In genomic region chr5:148443734-148444133, GRCm38 (mm10) we compare ENCODE assay signal across 8 mouse cellular contexts. TPM values are rescaled to one million over a fixed set of nuclear protein-coding genes. Genes with fewer than 3 reads are reported as not detected.
DNase-seq lines count a peak whose midpoint lies in the region; ATAC-seq and TF ChIP-seq lines count a peak whose summit lies in the region.

No protein-coding gene starts in this region.

- H3K27ac ChIP-seq in stomach, postnatal 0 days (replicated peaks) = 0 out of 2 replicates have a peak overlapping the region, but pooled peaks have one; percentile 13
- H3K27ac ChIP-seq in neural tube, embryonic 15.5 days (replicated peaks) = no peak overlapping the region

- ATAC-seq in stomach, postnatal 0 days (ENCODE audit: low FRiP score, low TSS enrichment) = peak; percentile 77
- ATAC-seq in neural tube, embryonic 15.5 days (ENCODE audit: low FRiP score) = no peak

- TF ChIP-seq CTCF in brain, embryonic 14.5 days (IDR thresholded peaks at IDR 0.05; ENCODE audit: borderline replicate concordance, extremely low read depth, insufficient read depth, insufficient read length) = no peak
- no peak for TF ChIP-seq CTCF in stomach, postnatal 0 days (IDR thresholded peaks at IDR 0.05; ENCODE audit: low read depth)

- no peak for TF ChIP-seq POLR2A in brain, embryonic 14.5 days (IDR thresholded peaks at IDR 0.05; ENCODE audit: borderline replicate concordance, extremely low read depth, insufficient read depth, insufficient read length, poor library complexity, severe bottlenecking)

- H3K9me3 ChIP-seq in stomach, postnatal 0 days (ENCODE audit: control insufficient read depth, low read length) = no peaks in the 10 kb centered on the region
- H3K9me3 ChIP-seq in neural tube, embryonic 15.5 days (replicated peaks) = no peaks in the 10 kb centered on the region

- H3K36me3 ChIP-seq in stomach, postnatal 0 days (ENCODE audit: control insufficient read depth, insufficient read depth, low read length) = no peaks in the 10 kb centered on the region; the same call in 1 of the 2 replicates
- no peaks in the 10 kb centered on the region for H3K36me3 ChIP-seq in neural tube, embryonic 15.5 days

- WGBS in stomach, postnatal 0 days = 51% methylated on average over 5 of the region's 5 CpGs
- 77% methylated on average over 5 of the region's 5 CpGs for whole genome bisulfite sequencing in neural tube, embryonic 15.5 days

- no peaks in the 10 kb centered on the region for H3K4me1 ChIP-seq in stomach, postnatal 0 days (replicated peaks; ENCODE audit: control insufficient read depth, insufficient read depth)
- 0 out of 2 replicates have a peak, but pooled peaks cover 4% of the 10 kb centered on the region for H3K4me1 ChIP-seq in neural tube, embryonic 15.5 days

- TF ChIP-seq EP300 in stomach, postnatal 0 days (optimal IDR thresholded peaks at IDR 0.05) = no peak

- no peak overlapping the region for H3K4me3 ChIP-seq in stomach, postnatal 0 days (ENCODE audit: low read depth, low read length)
- no peak overlapping the region for H3K4me3 ChIP-seq in neural tube, embryonic 15.5 days (replicated peaks)

- peak; percentile 98 for DNase-seq in NIH3T3 (ENCODE audit: low read depth)
- peak; percentile 47 for DNase-seq in brain, embryonic 14.5 days (ENCODE audit: low read depth)
- DNase-seq in heart, adult 11 months = peak; percentile 95
- peak; percentile 36 for DNase-seq in kidney, postnatal 10 days
- peak; percentile 42 for DNase-seq in stomach, postnatal 0 days (ENCODE audit: low spot score)
- no peak for DNase-seq in frontal cortex, adult 2 months (ENCODE audit: extremely low spot score in 1 of 2, low spot score in 1 of 2)
- DNase-seq in embryo, embryonic 10 days (ENCODE audit: low spot score) = no peak

- H3K27me3 ChIP-seq in stomach, postnatal 0 days (ENCODE audit: control insufficient read depth, insufficient read depth, low read length) = no peaks in the 10 kb centered on the region
- H3K27me3 ChIP-seq in neural tube, embryonic 15.5 days (replicated peaks) = no peaks in the 10 kb centered on the region

- no peak overlapping the region for H3K9ac ChIP-seq in stomach, postnatal 0 days (ENCODE audit: low read length)
- H3K9ac ChIP-seq in neural tube, embryonic 15.5 days (replicated peaks) = no peak overlapping the region

- no peak overlapping the region for H3K4me2 ChIP-seq in stomach, postnatal 0 days (replicated peaks; ENCODE audit: low read depth)
- no peak overlapping the region for H3K4me2 ChIP-seq in neural tube, embryonic 15.5 days

RNA-seq across cellular contexts. Expression of gene Slc7a1, which starts 44.0 kb away (rescaled TPM):
- 11.5 and 24.3 TPM in 2 replicates for polyA plus RNA-seq in brain, embryonic 14.5 days (2012; rRNA removed)
- polyA plus RNA-seq in stomach, postnatal 0 days (2015; fragmentation: Nextera tagmentation; extraction: Ambion mirVana) = 17.8 and 20.9 TPM in 2 replicates
- 40.0 and 43.3 TPM in 2 replicates for polyA plus RNA-seq in neural tube, embryonic 15.5 days (2015; fragmentation: Nextera tagmentation; extraction: Ambion mirVana)
- 10.3 and 11.4 TPM in 2 replicates for polyA plus RNA-seq in frontal cortex, adult 2 months (2012; rRNA removed)

Comparison
In these comparisons a context has a peak if more than half of its experiments do, and no peak if none do; other contexts are left out.
1. DNase-seq: peak in NIH3T3 (single experiment), brain, embryonic 14.5 days (single experiment), heart, adult 11 months (single experiment), kidney, postnatal 10 days (single experiment) and stomach, postnatal 0 days (single experiment); none in frontal cortex, adult 2 months (0 of 2) and embryo, embryonic 10 days (single experiment).